Mouse (Mus musculus) hindlimb bud, embryonic 11.5 days (tissue): ENCODE data around the gene Slc22a14.
A peak's percentile ranks its signal among the peaks of the same experiment; 100 is the strongest.

ENCODE experiments used
- DNase-seq: peaks from one replicate; pipeline ENCODE4 v3.0.0-alpha.2; 2012; ENCODE audit warnings: low read depth, low spot score; ENCODE audit errors: extremely low spot score

Slc22a14 gene

DNA sequence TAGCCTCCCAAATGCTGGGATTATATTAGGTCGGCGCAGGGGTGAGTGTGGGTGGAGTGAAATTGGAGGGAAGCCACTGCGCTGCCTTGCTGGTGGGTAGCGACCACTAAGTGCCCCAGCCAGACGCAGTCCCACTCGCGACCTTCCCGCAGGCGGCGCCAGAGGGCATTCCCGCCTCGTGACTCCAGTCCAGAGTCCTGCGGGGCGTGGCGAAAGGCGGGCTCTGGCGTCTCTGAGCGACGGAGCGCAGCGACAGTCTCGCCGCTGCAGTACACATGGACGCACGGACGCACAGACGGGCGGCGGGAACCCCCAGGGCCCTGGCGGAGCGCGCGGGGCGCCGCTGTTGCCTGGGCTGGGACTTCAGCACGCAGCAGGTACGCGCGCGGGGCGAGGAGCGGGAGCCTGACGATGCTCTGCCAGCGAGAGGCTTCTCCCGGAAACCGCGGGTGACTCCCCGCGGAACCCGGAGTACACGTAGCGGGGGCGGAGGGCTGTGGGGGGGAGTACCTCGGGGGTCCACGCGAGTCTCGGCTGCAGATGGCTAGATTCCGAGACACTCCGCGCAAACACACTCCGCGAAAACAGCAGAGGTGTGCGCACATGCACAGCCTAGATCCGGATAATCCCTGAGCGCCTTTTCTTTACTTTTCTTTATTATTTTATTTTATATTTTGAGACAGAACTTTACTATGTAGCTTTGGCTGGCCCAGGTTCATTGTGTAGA, 7.9 kb downstream of the Slc22a14 start, which contains the start of gene Xylb:
Gene Xylb (plus strand): TSS at position 51 of the 727 bp plus-strand sequence.
- peak; percentile 57 for DNase-seq

DNA sequence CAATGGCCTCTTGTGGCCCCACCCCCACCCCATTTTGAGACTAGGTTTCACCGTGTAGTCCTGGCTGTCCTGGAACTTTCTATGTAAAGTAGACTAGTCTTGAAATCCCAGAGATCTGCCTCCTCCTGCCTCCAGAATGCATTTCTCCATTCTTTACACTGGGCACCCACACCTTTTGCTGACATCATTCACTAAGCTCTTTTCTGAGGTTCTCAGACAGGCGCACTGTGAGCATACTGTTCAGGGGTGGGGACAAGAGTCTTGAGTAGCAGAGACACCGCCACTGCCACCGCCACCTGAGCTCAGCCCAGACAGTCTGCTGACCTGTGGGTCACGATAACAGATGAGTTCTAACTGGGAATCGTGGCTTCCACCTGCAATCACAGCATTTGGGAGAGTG, 9.4 kb downstream of the Slc22a14 start:
- no peak for DNase-seq

DNA sequence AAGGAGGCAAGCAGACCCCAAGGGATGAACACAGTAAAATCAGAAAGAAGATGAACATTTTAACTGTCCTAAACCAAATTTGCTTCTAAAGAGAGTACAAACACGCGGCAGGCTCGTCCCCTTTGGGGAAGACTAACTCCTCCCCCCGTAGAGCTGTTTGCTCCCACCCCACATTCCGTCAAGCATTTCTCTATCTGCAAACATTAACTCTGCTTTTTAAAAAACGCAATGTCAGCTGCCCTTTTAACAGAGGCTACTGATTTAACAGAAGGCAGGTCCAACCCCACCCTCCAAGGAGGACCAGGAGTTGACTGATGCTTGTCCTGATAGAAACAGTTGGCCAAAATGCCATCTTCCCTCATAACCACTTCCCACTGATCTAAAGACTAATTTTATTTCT, 11.4 kb downstream of the Slc22a14 start:
- no peak for DNase-seq

- DNase-seq, result no peak
Observed at GRCm38 (mm10) chr9:119352060-119352459, 13.3 kb downstream of the Slc22a14 start.

- DNase-seq, result no peak
Observed at GRCm38 (mm10) chr9:119350947-119351705, 14.2 kb downstream of the Slc22a14 start.

DNA sequence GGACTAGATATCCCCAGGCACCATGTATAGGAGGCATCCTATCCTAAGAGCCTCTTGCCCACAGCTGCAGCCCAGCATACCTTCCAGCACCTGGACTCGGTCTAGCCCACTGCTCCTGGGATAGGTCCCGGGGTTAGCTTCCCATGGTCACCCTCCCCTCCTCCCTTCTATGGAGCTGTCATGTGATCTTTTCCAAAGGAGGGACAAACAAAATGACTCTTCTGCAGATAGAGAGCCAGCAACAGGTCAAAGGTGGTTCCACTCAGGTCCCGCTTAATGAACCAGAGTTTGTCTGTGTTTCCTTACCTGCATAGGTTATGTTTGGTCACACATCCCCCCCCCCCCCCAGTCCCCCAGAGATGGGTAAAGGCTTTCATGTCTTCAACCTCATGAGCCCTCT, 14.8 kb downstream of the Slc22a14 start:
- no peak for DNase-seq

DNA sequence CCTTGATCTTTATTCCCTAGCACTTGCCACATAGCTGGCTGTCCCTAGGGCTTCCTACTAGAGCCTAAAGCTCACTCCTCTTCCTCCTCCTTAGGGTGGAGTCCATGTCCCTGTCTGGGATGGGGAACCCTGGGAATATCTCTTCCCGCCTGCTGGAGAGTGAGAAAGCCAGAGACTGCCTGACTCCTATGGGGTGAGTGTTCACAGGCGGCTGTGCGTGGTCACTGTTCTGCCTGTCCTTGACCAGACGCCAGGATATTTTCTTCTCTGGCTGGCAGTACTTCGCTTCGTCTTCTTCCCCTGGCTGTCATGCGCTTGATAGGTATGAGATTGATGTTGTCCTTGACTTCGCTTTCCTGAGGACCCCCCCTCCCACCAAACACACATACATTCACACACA, 19.0 kb downstream of the Slc22a14 start:
- DNase-seq, result no peak

GRCm38 (mm10) chr9:119342728-119343127, 22.6 kb downstream of the Slc22a14 start:
- DNase-seq, result no peak

DNA sequence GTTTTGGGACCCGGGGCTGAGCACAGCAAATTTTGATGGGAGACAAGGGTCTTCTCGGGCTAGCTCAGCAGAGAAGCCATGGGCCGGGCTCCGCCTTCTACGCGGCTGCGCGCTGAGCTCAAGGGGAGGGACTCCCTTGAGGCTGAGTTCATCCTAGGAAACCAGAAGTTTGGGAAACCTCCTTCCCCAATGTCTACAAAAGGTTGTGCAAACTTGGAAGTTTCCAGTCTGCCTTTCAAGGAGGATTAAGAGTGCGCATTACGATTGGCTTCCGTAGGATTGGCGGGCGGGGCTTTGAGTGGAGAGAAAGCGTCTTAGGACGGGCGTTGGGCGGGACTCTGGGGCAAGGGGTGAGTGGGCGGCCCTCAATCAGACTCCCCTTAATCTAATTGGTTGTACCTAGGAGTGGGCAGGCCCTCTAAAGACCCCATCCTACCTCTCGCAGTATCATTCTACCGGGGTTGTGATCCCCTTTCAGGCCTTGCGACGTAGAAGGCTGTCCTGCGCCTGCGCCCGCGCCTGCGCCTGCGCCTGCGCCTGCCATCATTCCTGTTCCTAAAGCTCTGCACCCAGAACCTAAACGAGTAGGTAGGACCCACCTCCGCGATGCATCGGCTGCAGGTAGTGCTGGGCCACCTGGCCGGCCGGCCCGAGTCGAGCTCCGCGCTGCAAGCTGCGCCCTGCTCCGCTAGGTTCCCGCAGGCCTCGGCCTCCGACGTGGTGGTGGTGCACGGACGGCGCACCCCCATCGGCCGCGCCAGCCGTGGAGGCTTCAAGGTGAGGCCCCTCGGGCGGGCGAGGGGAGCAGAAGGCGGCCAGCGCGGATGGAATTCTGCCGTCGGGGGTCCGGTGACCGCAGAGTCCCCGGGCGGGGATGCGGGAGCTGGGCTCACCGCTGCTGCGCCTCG, 24.2 kb downstream of the Slc22a14 start, which contains the start of gene Myd88:
Gene Myd88 (minus strand): TSS at position 503 of the 908 bp plus-strand sequence.
- peak; percentile 88 for DNase-seq

DNA sequence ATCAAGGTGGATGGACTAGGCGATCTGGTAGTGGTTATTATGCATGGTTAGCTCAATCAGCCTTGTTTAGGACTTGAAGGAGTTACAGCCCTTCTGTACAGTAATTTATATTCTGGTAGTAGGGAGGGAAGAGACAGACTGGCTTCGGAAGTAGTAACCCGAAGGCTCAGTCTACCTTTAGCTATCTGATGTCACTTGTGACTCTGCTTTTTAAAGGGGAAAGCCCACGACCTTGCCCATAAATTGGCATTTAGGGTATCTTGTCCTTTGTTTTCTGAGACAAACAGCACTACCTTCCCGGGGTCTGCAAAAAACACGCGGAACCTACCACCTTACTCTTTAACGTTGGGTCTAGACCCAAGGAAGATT, 25.2 kb downstream of the Slc22a14 start:
- DNase-seq, result no peak

DNA sequence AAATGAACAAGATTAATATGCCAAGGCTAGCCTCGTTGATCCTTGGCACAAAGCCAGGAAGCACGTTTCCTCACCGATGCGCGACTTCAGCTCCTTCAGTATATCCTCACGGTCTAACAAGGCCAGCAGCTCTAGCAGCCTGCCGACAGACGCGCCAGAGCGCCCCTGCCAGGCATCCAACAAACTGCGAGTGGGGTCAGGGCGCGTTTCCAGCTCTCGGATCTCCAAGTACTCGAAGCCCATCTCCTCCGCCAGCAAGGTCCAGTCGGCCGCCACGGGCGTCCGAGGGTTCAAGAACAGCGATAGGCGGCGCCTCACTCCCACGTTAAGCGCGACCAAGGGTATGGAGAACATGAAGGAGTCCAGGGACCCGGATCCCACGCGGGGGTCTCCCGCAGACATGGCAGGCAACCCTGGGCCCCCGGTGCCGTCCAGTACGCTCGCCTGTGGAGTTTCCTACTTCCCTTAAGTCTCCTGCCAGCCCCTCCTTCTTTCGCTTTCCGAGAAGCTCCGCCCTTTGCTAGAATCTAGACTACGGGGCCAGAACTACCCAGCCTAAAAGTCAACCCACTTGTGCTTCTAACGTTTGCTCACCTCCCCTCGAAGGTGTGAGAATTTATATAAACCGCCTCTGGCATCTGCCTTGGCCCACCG, 25.7 kb downstream of the Slc22a14 start, which contains the start of gene Acaa1a:
Gene Acaa1a (plus strand): TSS at position 119 of the 654 bp plus-strand sequence.
- DNase-seq, result no peak

GRCm38 (mm10) chr9:119339106-119339505, 26.2 kb downstream of the Slc22a14 start:
- DNase-seq, result no peak

GRCm38 (mm10) chr9:119338350-119338749, 27.0 kb downstream of the Slc22a14 start:
- no peak for DNase-seq

DNA sequence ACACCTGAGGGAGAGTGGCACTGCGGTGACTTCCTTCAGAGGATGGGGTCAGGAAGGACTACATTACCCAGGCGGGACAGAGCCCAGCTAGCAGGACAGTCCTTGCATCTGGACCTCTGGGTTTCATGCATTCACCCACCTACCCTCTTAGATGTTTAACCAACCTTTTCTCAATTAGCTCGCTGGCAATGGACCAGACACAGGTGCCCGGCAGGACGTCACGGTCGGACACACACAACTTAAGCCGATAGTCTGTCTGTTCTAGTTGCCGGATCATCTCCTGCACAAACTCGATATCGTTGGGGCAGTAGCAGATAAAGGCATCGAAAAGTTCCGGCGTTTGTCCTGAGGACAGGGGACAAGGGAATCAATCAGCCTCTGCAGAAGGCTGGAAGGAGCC, 27.5 kb downstream of the Slc22a14 start:
- no peak for DNase-seq

- DNase-seq, result no peak
Observed at GRCm38 (mm10) chr9:119335571-119335970, 29.8 kb downstream of the Slc22a14 start.

DNA sequence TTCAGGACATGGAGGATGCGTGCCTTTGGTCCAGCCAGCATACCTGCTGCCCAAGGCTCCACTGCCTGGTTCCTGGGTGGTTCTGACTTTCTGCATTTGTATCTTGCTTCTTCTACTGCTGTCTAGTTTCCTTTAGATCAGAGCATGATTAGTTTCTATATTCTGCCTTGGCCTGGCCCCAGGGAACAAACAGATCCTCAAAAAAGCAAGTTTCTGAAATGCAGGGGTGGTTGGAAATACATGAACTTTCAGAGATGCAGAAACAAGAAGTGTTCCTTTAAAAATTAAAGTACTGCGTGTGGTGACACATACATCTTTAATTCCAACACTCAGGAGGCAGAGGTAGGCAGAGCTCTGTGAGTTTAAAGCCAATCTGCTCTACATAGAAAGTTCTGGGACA, 30.5 kb downstream of the Slc22a14 start:
- DNase-seq, result no peak

- no peak for DNase-seq
Observed at GRCm38 (mm10) chr9:119334324-119334723, 31.0 kb downstream of the Slc22a14 start.

- no peak for DNase-seq
Observed at GRCm38 (mm10) chr9:119330186-119330963, 35.0 kb downstream of the Slc22a14 start.

- DNase-seq, result no peak
Observed at GRCm38 (mm10) chr9:119328488-119328887, 36.9 kb downstream of the Slc22a14 start.

DNA sequence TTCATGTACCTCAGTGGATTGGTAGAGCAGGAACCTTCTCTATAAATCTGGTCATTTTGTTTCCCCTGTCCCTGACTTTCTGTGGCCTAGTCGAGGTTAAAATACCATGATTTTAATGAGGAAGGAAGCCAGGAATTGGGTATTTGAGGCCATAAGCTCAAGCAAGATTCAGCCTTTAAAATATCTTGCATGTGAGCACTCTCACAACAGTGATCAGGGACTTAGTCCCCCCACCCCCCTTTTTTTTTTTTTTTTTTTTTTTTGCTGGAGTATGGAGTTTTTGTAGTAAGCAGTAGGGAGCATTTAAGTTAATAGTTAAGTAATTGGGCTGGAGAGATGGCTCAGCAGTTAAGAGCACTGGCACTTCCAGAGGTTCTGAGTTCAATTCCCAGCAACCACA, 41.2 kb downstream of the Slc22a14 start:
- DNase-seq, result no peak
